Mouse (Mus musculus): Measurements from ENCODE around the gene Trabd2b.

Gene Trabd2b

DNA sequence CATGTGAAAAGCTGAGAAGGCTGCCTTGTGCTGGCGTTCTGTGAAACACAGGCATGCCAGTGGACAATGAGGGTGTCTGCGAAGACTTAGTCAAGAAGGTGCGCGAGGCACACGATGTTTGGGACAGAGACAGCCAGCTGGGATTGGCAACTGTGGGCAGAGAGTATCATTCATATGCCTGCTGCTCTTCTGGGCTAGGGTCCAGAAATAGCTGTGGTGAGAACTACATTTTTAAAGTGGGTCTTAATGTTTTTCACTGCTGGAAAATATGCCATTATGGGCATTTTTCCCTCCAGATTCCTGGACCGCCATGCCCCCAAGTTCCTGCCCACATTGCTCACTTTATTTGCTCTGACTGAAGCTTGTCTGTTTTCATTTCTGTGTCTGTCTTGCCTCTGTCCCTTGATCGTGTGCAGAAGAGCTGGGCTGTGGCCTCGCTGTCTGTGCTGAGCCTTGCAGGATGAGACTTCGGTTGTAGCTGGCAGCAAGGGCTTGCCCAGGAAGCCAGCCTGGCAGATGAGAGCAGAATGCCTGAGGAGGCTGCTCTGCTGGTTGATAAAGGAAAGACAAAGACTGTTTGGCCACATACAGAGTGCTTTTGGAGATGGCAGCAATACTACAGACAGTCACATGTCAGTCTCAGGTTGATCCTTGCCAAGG is 42.0 kb downstream of the Trabd2b start:
- DNase-seq (ENCODE audit: low spot score) = no peak

GRCm38 (mm10) chr4:114453101-114453500 is 46.6 kb downstream of the Trabd2b start:
- no peak for DNase-seq (ENCODE audit: low spot score)

DNA sequence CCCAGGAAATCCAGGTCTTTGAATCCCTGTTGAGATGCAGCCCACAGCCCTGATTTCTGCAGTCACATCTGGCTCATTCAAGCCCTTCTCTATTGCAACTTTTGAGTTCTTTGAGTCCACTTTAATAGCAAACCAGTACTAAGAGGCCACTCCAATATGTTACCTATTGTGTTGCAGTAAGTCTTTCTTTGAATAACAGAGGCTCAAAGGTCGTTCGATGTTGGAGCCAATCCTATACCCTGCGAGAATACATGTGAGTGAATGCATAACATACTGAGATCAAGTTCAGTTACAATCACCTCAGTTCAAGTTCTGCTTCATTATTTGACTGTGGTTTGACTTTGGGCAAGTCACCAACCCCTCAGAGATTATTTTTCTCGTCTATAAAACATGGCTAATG is 47.5 kb downstream of the Trabd2b start:
- DNase-seq (ENCODE audit: low spot score) = no peak

DNA sequence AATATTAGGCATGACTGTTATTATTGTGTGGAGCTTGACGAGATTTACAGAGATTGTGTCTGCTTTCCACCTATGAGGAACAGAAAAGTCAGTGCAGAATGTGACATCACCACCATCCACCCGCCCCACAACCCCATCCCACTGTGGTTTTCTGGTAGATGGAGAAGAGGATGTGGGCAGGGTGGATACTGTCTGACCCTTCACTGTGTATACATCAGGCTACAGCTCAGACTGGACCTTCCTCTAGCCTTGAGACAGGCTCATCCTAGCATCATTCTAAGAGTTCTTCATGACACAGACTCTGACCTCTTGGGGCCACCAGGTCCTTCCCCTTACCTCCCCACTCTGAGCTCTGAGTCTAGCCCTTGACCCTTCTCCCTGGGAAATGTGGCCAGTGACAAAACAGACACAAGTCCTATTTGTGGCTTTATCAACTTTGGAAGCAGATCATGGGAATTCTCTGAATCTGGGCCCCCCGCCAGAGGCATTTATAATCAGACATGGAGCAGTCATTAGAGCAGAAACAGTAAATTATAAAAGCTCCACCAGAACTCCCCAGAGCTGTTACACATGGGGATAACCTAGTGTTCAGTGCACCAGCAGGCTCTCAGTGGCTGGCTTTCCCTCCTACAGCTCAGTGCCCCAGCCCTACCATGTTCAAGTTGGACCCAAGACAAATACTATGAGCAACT is 48.1 kb downstream of the Trabd2b start:
- DNase-seq (ENCODE audit: low spot score) = no peak

GRCm38 (mm10) chr4:114457111-114457510 is 50.6 kb downstream of the Trabd2b start:
- DNase-seq (ENCODE audit: low spot score) = no peak

DNA sequence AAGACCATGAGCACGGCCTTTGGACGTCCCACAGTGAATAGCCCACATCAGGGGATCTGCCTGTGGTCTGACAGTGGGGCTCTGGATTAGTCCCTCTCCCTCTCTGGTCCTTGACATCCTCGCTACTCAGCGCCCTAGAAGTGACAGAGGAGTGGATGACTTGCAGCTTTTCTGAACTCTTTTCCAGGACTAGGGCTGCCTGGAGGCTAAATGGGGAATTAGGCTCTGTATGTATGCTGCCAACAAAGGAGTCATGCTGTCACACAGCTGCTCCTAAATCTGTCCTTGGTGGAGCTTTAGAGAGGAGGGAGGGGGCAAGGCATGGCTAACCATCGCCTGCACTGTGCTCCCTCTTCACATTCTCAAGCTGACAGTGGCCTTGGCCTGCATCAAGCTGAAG is 53.1 kb downstream of the Trabd2b start:
- no peak for DNase-seq (ENCODE audit: low spot score)

DNA sequence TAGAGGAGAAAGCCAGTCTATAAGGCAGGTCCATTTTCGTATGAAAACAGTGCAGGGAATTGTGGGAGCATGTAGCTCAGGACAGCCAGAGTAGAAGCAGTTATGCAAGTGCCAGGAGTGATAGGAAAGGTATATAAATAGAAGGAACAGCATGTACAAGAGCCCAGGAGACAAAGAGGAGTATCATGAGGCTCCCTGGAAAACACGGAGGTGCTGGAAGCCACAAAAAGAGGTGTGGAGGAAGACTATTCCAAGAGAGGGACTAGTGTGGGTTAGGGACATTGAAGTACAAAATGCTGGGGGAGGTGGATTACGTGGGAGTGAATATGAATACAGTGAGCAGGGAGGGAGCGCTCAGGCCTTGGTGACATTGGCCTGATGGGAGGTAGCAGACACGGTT is 53.9 kb downstream of the Trabd2b start:
- no peak for DNase-seq (ENCODE audit: low spot score)

DNA sequence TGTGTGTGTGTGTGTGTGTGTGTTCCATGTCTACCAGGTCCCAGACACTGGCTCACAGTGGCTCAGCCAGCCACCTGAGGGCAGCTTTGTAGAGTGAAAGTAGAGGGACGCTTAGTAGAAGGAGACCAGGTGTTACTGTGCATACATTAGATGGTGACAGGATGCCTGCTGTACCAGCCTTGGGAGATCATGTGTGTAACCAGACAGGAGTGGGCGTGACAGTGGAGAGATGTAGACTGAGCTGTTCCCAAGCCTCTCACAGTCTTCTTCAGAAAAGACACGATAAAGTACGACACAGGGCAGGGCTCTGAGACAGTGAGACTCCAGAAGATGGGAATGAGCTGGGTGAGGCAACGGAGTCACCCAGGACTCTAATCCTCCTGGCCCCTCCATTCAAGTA is 54.6 kb downstream of the Trabd2b start:
- DNase-seq (ENCODE audit: low spot score) = no peak

DNA sequence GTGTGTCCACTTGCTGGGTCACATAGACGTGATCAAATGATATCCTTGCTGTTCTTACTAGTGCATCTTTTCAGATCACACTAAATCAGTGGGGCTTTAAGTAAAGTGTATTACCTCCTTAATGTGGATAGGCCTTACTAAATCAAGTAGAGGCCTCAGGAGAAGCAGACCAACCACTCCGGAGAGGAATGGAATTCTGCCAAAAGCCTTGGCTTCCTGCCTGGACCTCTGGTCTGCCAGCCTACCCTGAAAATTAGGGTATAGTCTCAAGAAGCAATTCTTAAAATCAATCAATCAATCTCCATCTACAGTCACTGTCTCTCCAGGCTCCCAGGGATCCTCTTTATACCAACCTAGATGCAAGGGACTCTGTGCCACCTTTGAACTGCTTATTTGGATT is 59.1 kb downstream of the Trabd2b start:
- DNase-seq (ENCODE audit: low spot score) = no peak

GRCm38 (mm10) chr4:114467371-114468094 is 61.0 kb downstream of the Trabd2b start:
- no peak for DNase-seq (ENCODE audit: low spot score)

DNA sequence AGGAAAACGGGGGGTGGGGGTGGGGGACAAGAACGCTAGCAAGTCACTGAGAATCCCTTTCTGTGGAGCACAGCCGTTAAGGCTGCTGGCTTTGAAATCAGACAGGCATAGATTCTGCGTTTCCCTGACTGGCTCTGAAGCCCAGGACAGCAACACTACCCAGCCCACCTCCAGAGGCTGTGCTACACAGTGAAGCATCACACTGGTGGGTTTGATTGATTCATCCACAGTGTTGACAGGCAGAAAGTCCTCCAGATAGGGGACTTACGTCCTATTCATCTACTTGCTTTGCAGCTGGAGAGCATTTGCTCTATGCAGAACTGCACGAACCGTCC is 61.5 kb downstream of the Trabd2b start:
- DNase-seq (ENCODE audit: low spot score) = no peak

DNA sequence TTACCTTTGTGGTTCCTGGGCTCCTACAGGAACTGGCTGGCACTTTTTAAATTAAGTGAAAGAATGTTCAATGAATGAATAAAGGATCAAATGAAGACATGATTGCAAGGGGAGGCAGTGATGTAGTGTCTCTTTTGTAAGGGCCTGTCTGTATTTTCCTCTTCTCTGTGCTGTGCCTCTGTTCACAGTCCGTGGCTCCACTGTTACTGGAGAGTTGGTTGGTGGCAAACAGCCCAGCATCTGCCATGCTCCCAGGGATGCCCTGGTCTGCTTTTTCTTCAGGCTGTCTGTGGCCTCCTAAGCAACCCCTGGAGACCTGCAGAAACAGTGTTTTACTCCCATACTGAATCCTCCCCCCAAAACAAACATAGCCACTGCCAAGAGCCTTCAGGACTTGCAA is 63.4 kb downstream of the Trabd2b start:
- no peak for DNase-seq (ENCODE audit: low spot score)

GRCm38 (mm10) chr4:114472143-114472542 is 65.6 kb downstream of the Trabd2b start:
- no peak for DNase-seq (ENCODE audit: low spot score)

GRCm38 (mm10) chr4:114476316-114476715 is 69.8 kb downstream of the Trabd2b start:
- no peak for DNase-seq (ENCODE audit: low spot score)

GRCm38 (mm10) chr4:114477082-114477771 is 70.7 kb downstream of the Trabd2b start:
- no peak for DNase-seq (ENCODE audit: low spot score)

DNA sequence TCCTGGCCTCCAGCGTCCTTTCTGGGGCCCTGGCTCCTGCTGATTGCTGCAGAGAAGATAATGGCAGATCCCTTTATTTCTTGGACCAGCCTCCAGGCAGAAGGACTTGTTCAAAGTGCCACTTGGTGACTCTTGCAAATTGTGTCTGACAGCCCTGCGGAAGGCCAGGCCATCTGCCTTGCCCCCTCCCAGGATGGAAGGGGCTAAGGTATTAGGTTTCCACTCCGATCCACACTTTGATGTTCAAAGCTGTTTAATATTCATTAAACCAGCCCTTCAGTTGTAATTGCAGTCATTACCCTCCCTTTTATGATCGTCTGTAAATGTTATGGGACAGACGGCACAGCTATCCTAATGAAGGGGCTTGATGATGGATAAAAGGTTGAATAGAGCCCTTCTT is 75.0 kb downstream of the Trabd2b start:
- no peak for DNase-seq (ENCODE audit: low spot score)

DNA sequence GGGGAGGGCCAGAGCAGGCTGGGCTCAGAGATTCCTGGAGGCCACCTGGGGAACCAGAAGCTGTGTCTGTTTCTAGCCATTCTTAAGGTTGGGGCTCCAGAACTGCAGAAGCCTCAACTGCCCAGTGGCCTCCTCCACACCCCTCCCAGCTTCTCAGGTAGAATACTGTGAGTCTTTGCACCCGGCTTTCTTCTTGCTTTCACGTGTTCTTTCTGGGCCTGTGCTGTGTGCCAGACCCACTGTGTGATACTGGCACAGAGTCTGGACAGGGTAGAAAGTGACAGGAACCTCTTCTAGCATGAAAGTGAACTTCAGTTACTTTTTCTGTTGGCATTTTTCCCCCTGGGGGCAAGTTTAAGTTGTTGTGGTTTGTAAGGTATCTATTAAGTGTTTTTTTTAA is 77.6 kb downstream of the Trabd2b start:
- DNase-seq (ENCODE audit: low spot score) = no peak

DNA sequence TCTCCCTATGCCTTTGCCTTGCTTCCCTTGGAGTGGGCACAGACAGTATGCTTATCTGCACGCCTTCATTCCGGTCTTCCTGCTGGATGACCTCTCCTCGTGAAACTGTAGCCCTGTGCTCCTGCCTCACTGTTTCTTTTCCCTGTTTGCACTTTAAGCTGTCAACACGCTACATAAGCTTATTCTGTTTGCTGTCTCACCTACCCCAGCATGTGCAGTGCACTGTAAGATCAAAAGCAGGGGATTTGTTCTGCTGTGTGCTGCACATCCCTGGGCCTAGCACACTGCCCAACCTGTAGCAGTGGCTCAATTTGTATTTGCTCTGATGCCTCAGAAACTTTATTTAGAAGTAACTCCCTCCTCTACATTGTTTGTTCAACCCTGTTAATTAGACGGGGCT is 79.5 kb downstream of the Trabd2b start:
- no peak for DNase-seq (ENCODE audit: low spot score)

GRCm38 (mm10) chr4:114486885-114487531 is 80.5 kb downstream of the Trabd2b start:
- no peak for DNase-seq (ENCODE audit: low spot score)

- no peak for DNase-seq (ENCODE audit: low spot score)
Observed at GRCm38 (mm10) chr4:114487701-114488100, 81.2 kb downstream of the Trabd2b start.

DNA sequence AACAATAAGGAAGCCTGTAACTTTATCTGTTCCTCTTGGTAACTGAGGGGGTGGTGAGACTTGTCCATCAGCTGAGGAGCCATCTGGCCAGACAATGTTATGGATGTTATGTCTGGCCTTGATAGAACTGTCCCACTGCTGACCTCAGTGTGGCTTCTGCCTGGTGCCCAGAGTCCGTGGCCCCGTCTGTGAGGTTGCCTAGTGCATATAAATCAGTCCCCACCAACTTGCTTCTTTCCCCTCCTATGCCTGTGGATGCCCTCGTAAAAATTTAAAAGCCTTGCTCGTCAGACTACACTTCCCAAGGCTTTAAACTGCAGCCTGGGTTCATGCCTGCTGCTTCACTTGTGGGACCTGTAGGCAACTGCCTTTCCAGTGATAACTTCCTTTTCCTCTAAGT is 85.6 kb downstream of the Trabd2b start:
- no peak for DNase-seq (ENCODE audit: low spot score)

- DNase-seq (ENCODE audit: low spot score) = no peak
Observed at GRCm38 (mm10) chr4:114494035-114494434, 87.5 kb downstream of the Trabd2b start.
